Mouse (Mus musculus) large intestine, adult 2 months (tissue): Measurements from ENCODE around the gene Zdhhc24. TPM values are rescaled to one million over a fixed set of nuclear protein-coding genes. Genes with fewer than 3 reads are reported as not detected.

ENCODE experiments used
- DNase-seq: peaks from one replicate; pipeline ENCODE4 v3.0.0-alpha.2; 2012; ENCODE audit warnings: low read depth, low spot score
- WGBS: fragments of 180-500 bp; shearing (Covaris S2); methylation state at CpG from one replicate; pipeline ENCODE4 v1.1.7; 2018; 5-methylcytosine and 5-hydroxymethylcytosine counted together
- polyA plus RNA-seq: library from polyadenylated mRNA; depleted of rRNA; stranded (reverse); fragments of >200 nt; gene quantifications from 2 replicates; pipeline ENCODE4 v1.2.3, GENCODE M21; 2012

Gene Zdhhc24
- polyA plus RNA-seq, 1 experiment: 14.8 TPM

- DNase-seq: no peak
- 59% methylated on average over 4 of the region's 4 CpGs for WGBS
Measured at GRCm38 (mm10) chr19:4876241-4876640, 2.2 kb upstream of the Zdhhc24 start.

DNA sequence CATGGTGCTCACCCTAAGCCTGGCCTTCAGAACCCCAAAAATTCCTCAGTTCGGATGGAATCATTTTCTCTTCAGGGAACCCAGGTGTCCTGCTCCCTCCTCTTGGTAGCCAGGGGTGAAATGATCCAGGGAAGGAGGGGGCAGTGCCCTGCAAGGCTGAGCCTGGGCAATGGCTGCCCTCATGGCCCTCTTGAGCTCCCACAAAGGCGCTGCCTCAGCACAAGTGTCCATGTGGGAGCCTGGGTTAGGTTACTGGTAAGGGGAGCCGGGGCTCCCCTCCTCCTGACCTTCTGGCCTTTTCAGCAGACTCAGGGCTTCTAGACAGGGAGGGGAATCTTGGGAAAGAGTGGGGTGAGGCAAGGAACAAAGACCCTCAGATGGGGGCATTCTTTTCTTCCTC, 1.7 kb upstream of the Zdhhc24 start:
- DNase-seq: no peak
- WGBS: 74% methylated on average over 3 of the region's 3 CpGs

- 7% methylated on average over 17 of the region's 17 CpGs for WGBS
- no peak for DNase-seq
Measured at GRCm38 (mm10) chr19:4877785-4878184, 683 bp upstream of the Zdhhc24 start, which contains the start of gene Actn3. TSS of gene Actn3 (minus strand) at chr19:4877909.

- 49% methylated on average over 10 of the region's 10 CpGs for WGBS
Measured at GRCm38 (mm10) chr19:4879324-4879703, 846 bp downstream of the Zdhhc24 start.

DNA sequence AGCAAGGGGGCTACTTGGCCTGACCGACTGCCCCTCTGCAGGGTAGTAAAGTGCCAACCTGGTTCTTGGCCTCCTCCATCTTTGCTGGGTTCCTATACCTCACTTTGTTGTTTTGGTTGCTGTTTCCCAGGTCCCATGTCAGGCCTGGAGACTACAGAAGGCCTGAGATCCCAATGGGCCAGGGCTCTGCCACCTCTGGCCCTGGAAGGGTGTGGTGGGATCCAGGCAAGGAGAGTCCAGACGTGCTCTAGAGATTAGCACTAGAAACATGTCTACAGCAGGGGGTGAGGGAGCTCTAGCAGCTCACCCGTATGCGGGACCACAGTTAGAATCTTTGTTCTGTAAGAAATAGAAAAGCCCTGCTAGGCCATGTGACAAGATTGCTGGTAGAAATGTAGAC, 5.5 kb downstream of the Zdhhc24 start:
- DNase-seq: no peak
- 86% methylated on average over 4 of the region's 4 CpGs for WGBS

More at GRCm38 (mm10) chr19:4879324-4879703, 846 bp downstream of the Zdhhc24 start:
- DNase-seq: no peak

DNA sequence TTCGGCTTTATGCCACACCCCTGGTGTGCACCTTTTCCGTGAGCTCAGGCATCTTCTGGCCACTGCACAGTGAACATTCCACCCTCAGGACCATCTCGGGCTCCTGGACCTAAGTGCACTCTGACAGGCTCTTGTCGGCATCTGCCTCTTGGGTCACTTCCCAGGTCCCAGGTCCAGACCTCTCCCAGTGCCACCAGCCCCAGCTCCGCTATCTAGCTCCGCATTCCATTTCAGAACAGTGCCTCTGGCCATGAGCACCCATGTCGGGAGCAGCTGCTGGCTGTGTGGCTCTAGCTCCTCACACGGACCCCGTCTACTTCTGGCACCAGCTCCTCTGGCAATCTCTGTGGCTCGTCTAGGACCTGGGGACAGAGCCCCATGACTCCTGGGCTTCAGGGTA, 11.3 kb downstream of the Zdhhc24 start:
- WGBS: 82% methylated on average over 10 of the region's 10 CpGs
- DNase-seq: no peak

- WGBS: 64% methylated on average over 3 of the region's 3 CpGs
- no peak for DNase-seq
Measured at GRCm38 (mm10) chr19:4891798-4892197, 13.3 kb downstream of the Zdhhc24 start.

DNA sequence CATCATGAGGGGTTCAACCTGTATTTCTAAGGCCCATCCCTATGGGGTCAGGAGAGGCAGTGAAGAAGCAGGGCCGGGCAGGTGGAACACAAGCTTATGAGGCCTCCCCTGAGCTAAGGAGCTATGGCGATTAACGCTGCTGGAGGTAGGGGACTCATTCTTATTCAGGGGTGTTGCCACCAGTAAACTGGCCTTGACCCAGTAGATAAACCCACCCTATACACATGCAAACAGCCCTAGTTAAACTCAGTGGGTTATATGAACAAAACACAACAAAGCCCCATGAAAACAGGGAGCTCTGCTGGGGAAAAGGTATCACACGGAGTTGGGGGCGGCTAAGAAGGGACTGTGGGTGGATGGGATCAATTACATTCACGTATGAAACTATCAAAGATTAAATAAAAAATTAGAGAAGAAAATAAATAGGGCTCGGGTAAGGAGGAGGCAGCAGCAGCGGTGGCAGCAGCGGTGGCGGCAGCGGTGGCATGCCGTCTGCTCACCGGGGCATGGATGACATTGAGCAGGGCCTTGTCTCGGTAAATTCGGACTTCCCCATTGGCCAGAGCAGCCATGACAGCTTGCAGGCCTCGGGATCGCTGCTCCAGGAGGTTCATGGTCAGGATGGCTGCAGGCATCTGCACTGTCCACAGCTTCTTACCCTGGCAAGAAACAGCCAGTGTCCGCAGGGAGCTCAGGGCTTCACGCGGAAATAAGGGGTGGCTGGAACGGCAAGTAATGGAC, 18.5 kb downstream of the Zdhhc24 start:
- WGBS: 69% methylated on average over 21 of the region's 21 CpGs
- no peak for DNase-seq

GRCm38 (mm10) chr19:4898972-4899371, 20.5 kb downstream of the Zdhhc24 start:
- WGBS: 72% methylated on average over 9 of the region's 9 CpGs
- no peak for DNase-seq

DNA sequence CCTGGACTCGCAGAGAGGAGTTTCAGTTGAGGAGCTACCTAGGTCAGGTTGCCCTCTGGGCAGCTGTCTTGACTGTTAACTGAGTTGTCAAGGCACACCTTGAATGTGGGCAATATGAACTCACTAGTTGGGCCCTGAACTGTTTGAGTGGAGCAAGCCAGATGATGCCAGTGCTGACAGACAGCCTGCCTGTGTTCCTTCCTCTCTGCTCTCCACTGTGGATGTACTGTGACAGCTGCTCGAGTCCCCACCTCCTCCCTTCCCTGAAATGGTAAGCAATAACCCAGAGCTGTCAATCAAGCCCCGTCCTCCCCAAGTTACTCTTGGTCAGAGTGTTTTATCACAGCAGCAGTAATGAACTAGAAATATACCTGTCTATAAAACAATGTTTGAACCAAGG, 21.4 kb downstream of the Zdhhc24 start:
- DNase-seq: no peak
- 69% methylated on average over 3 of the region's 3 CpGs for WGBS

GRCm38 (mm10) chr19:4905979-4906794, 27.7 kb downstream of the Zdhhc24 start, which contains the start of gene Bbs1:
TSS of gene Bbs1 (minus strand) at chr19:4906628.
- DNase-seq: no peak
- WGBS: 7% methylated on average over 31 of the region's 31 CpGs

- DNase-seq: no peak
- WGBS: 90% methylated on average over 4 of the region's 4 CpGs
Measured at GRCm38 (mm10) chr19:4908107-4908506, 29.6 kb downstream of the Zdhhc24 start.

DNA sequence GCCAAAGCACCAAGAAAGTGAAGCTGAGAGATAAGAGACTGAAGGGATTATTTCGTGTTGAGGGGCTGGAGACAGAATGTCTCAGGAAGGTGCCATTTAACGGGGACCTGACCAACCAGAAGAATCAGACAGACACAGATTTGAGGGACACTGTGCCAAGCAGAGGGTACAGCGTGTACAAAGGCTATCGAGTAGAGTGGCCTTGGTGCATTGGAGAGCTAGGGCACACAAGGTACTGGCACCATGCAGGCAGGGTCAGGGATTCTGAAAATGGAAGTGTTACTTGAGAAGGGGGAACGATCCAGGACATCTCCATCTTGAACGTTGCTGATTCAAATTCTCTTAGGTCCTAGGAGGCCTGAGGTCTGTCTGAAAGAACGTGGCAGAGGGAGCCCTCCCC, 30.9 kb downstream of the Zdhhc24 start:
- 94% methylated on average over 7 of the region's 7 CpGs for WGBS
- DNase-seq: no peak

- 91% methylated on average over 15 of the region's 15 CpGs for WGBS
- DNase-seq: no peak
Measured at GRCm38 (mm10) chr19:4915924-4916603, 37.6 kb downstream of the Zdhhc24 start.

DNA sequence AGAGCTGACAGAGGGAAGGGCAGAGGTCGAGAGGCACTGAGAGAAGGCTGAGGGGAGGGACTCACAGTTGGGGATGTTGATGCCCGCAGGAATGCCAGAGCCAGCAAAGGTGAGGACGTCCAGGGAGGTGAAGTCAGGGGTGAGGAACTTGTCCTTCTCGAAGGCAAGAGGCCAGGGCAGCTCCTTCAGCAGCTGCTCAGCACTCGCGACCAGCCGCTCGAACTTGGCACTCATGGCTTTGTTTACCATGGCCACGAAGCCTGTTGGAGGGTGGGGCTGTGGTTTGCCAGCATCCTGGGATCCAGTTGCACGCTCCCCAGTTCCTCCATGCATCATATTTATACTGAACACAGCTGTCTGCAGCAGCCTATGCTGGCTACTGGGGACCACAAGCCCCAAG, 38.4 kb downstream of the Zdhhc24 start:
- no peak for DNase-seq
- WGBS: 58% methylated on average over 10 of the region's 10 CpGs

- 83% methylated on average over 6 of the region's 6 CpGs for WGBS
- DNase-seq: no peak
Measured at GRCm38 (mm10) chr19:4919652-4920051, 41.2 kb downstream of the Zdhhc24 start.

- no peak for DNase-seq
- 93% methylated on average over 11 of the region's 11 CpGs for WGBS
Measured at GRCm38 (mm10) chr19:4925121-4925860, 46.8 kb downstream of the Zdhhc24 start.

- peak; percentile 95 for DNase-seq
- WGBS: under 1% methylated on average over 32 of the region's 32 CpGs
Measured at GRCm38 (mm10) chr19:4927904-4928531, 49.5 kb downstream of the Zdhhc24 start, which contains the start of gene Dpp3. TSS of gene Dpp3 (minus strand) at chr19:4928287.

- WGBS: 55% methylated on average over 5 of the region's 5 CpGs
- DNase-seq: no peak
Measured at GRCm38 (mm10) chr19:4928781-4929180, 50.3 kb downstream of the Zdhhc24 start.
